Mouse (Mus musculus): Measurements from ENCODE around the gene Naxe.

GRCm38 (mm10) chr3:88023192-88024074 is 34.9 kb downstream of the Naxe start:
- TF ChIP-seq POLR2A (IDR thresholded peaks at IDR 0.05; ENCODE audit: extremely low read depth, insufficient read depth, low read length) (no peak), CTCF (IDR thresholded peaks at IDR 0.05; ENCODE audit: low read depth, low read length) (0 out of 2 replicates have a peak, but pooled peaks have one; percentile 5)

Data from liver, adult 2 months (tissue).